Mouse (Mus musculus) heart, embryonic 14.5 days (tissue): ENCODE results near the gene Col6a1. TPM values are rescaled to one million over a fixed set of nuclear protein-coding genes. Genes with fewer than 3 reads are reported as not detected.

Experiments used
- ATAC-seq: fragments of 200-750 bp; cut with Nextera tagmentation; 2 replicates; pipeline ENCODE4 v1.8.0; 2017; ENCODE audit warnings: low read depth, moderate TSS enrichment; ENCODE audit not compliant: insufficient number of reproducible peaks, insufficient read depth, low FRiP score
- H3K27ac ChIP-seq, 2 experiments: fragments of 200-500 bp in 1 of 2; fragments of 300-500 bp in 1 of 2; sonication (generic) in 1 of 2; replicated peaks in 1 of 2; 2 replicates each; pipeline ENCODE4 v1.5.1; 2012 to 2014; ENCODE audit warnings: low read depth in 2 of 2, low read length in 2 of 2, control low read depth in 1 of 2, mild to moderate bottlenecking in 1 of 2, mixed read lengths in 1 of 2; ENCODE audit not compliant: control insufficient read depth in 1 of 2, insufficient read depth in 1 of 2
- H3K27me3 ChIP-seq: fragments of 300-500 bp; sonication (generic); 2 replicates; pipeline ENCODE4 v1.6.1; 2014; ENCODE audit warnings: mild to moderate bottlenecking, low read length, control low read depth; ENCODE audit not compliant: control insufficient read depth, insufficient read depth
- H3K36me3 ChIP-seq: fragments of 300-500 bp; sonication (generic); 2 replicates; pipeline ENCODE4 v1.6.1; 2014; ENCODE audit warnings: mild to moderate bottlenecking, control low read depth, low read length, mixed read lengths; ENCODE audit not compliant: control insufficient read depth, insufficient read depth
- H3K4me1 ChIP-seq, 2 experiments: fragments of 200-500 bp in 1 of 2; fragments of 300-500 bp in 1 of 2; sonication (generic) in 1 of 2; 2 replicates each; pipeline ENCODE4 v1.6.1; 2012 to 2014; ENCODE audit warnings: low read length in 2 of 2, control low read depth in 1 of 2, mixed read lengths in 1 of 2; ENCODE audit not compliant: control insufficient read depth in 2 of 2, insufficient read depth in 2 of 2
- H3K4me2 ChIP-seq: fragments of 300-500 bp; sonication (generic); 2 replicates; pipeline ENCODE4 v1.6.1; 2014; ENCODE audit warnings: mild to moderate bottlenecking, low read length
- H3K4me3 ChIP-seq, 2 experiments: fragments of 200-500 bp in 1 of 2; fragments of 300-500 bp in 1 of 2; sonication (generic) in 1 of 2; 2 replicates each; pipeline ENCODE4 v1.5.1; 2012 to 2014; ENCODE audit warnings: low read length in 2 of 2, mild to moderate bottlenecking in 2 of 2, control low read depth in 1 of 2, low read depth in 1 of 2, moderate library complexity in 1 of 2; ENCODE audit not compliant: control insufficient read depth in 1 of 2, insufficient read depth in 1 of 2
- H3K9ac ChIP-seq: fragments of 300-500 bp; sonication (generic); 2 replicates; pipeline ENCODE4 v1.6.1; 2014; ENCODE audit warnings: mild to moderate bottlenecking, low read length
- H3K9me3 ChIP-seq: fragments of 300-500 bp; sonication (generic); 2 replicates; pipeline ENCODE4 v1.6.1; 2016; ENCODE audit warnings: low read length, control low read depth; ENCODE audit not compliant: control insufficient read depth
- WGBS: fragments of 180-500 bp; shearing (Covaris S2); extraction: QIAGEN DNeasy Blood & Tissue Kit; methylation state at CpG from one replicate; pipeline ENCODE4 v1.1.7; 2014; 5-methylcytosine and 5-hydroxymethylcytosine counted together
- polyA plus RNA-seq: library from polyadenylated mRNA; unstranded; fragments of >200 nt; fragmentation: Nextera tagmentation; extraction: Ambion mirVana; gene quantifications from 2 replicates; pipeline ENCODE4 v1.2.1, GENCODE M21; 2014

The Col6a1 gene
- polyA plus RNA-seq, 1 experiment from 2014 or later = 59.7 TPM

- H3K27ac ChIP-seq = peak overlapping the region; percentile 5 to 58
- no peaks in the 10 kb centered on the region for H3K9me3 ChIP-seq
- peak overlapping the region; percentile 14; the same call in 1 of the 2 replicates for H3K4me2 ChIP-seq
- peaks cover 6 to 13% of the 10 kb centered on the region in 2 experiments for H3K4me1 ChIP-seq
- 58% methylated on average over 10 of the region's 10 CpGs for WGBS
- H3K9ac ChIP-seq = no peak overlapping the region
- no peak overlapping the region for H3K4me3 ChIP-seq
- no peak for ATAC-seq
- no peaks in the 10 kb centered on the region for H3K36me3 ChIP-seq
- no peaks in the 10 kb centered on the region for H3K27me3 ChIP-seq
These were observed 30.6 kb downstream of the Col6a1 start for GRCm38 (mm10) chr10:76695283-76695885.

GRCm38 (mm10) chr10:76694765-76695164 lies 31.2 kb downstream of the Col6a1 start:
- H3K4me2 ChIP-seq = peak overlapping the region; percentile 14; the same call in 1 of the 2 replicates
- H3K9me3 ChIP-seq = no peaks in the 10 kb centered on the region
- H3K27ac ChIP-seq = peak overlapping the region; percentile 49 to 58
- H3K27me3 ChIP-seq = no peaks in the 10 kb centered on the region
- no peak overlapping the region for H3K4me3 ChIP-seq
- 0% methylated on average over 7 of the region's 7 CpGs for WGBS
- H3K36me3 ChIP-seq = no peaks in the 10 kb centered on the region
- H3K4me1 ChIP-seq = peaks cover 6 to 13% of the 10 kb centered on the region in 2 experiments
- peak; percentile 70 for ATAC-seq
- no peak overlapping the region for H3K9ac ChIP-seq

DNA sequence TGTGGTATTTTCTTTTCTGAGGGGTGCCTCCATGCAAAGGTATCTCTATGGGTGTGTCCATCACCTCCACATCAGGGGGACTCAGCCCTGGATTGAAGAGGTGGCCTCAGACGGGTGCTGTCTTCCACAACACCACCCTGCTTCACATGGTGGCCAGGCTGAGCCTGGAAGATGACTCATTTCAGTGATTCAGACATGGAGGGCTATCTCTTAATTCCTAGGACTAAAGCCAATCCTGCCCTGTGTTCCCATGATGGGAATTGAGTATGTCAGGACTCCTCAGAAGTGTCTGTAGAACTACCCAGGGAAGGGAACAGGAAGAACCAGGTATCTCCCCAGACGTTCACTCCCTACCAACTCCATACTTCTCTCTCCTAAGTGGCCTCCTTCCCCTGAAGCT lies 32.5 kb downstream of the Col6a1 start:
- Histone ChIP-seq H3K9ac (no peak overlapping the region), H3K4me2 (no peak overlapping the region), H3K36me3 (no peaks in the 10 kb centered on the region), H3K4me3 (no peak overlapping the region), H3K9me3 (no peaks in the 10 kb centered on the region), H3K27me3 (no peaks in the 10 kb centered on the region), H3K4me1 (peaks cover 6 to 13% of the 10 kb centered on the region in 2 experiments), H3K27ac (no peak overlapping the region)
- no peak for ATAC-seq
- WGBS = 60% methylated on average over 2 of the region's 2 CpGs

GRCm38 (mm10) chr10:76685451-76686017 lies 40.4 kb downstream of the Col6a1 start:
- no peak for ATAC-seq
- H3K4me1 ChIP-seq = peaks cover 12 to 15% of the 10 kb centered on the region in 2 experiments; a peak in 2 of 4 replicates
- no peak overlapping the region for H3K4me3 ChIP-seq
- WGBS = 81% methylated on average over 10 of the region's 10 CpGs
- H3K27ac ChIP-seq = no peak overlapping the region
- no peaks in the 10 kb centered on the region for H3K9me3 ChIP-seq
- H3K4me2 ChIP-seq = no peak overlapping the region
- H3K36me3 ChIP-seq = no peaks in the 10 kb centered on the region
- H3K27me3 ChIP-seq = no peaks in the 10 kb centered on the region
- no peak overlapping the region for H3K9ac ChIP-seq

DNA sequence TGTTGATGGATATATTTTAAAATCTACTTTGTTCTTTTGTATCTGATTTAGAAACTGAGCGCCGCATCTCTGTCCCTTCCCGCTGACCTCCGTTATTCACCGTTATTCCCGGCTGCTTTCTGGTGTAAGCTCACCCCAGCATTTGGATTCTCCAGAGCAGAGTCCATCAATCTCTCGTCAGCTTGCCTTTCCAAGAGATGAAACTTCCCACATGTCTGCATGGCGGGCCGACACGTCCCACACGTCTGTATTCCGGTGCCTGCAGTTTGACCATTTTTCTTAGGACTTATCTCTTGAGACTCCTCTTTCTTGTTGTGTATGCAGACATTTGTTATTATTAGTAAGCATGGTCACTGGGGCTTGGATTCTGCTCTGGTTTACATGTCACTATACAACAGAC lies 42.0 kb downstream of the Col6a1 start:
- ATAC-seq = no peak
- Histone ChIP-seq H3K27me3 (no peaks in the 10 kb centered on the region), H3K4me3 (no peak overlapping the region), H3K36me3 (no peaks in the 10 kb centered on the region), H3K9ac (no peak overlapping the region), H3K9me3 (no peaks in the 10 kb centered on the region), H3K4me1 (peaks cover 12 to 15% of the 10 kb centered on the region in 2 experiments; a peak in 2 of 4 replicates), H3K4me2 (no peak overlapping the region), H3K27ac (no peak overlapping the region)
- 73% methylated on average over 12 of the region's 12 CpGs for WGBS

- H3K27me3 ChIP-seq = no peaks in the 10 kb centered on the region
- H3K9me3 ChIP-seq = no peaks in the 10 kb centered on the region
- no peaks in the 10 kb centered on the region for H3K36me3 ChIP-seq
- peaks cover 12 to 15% of the 10 kb centered on the region in 2 experiments; a peak in 2 of 4 replicates for H3K4me1 ChIP-seq
- no peak for ATAC-seq
- H3K4me2 ChIP-seq = no peak overlapping the region
- no peak overlapping the region for H3K4me3 ChIP-seq
- WGBS = 69% methylated on average over 7 of the region's 7 CpGs
- H3K9ac ChIP-seq = no peak overlapping the region
- no peak overlapping the region for H3K27ac ChIP-seq
These were observed 42.5 kb downstream of the Col6a1 start for GRCm38 (mm10) chr10:76683461-76683860.

GRCm38 (mm10) chr10:76681882-76682281 lies 44.1 kb downstream of the Col6a1 start:
- Histone ChIP-seq H3K36me3 (no peaks in the 10 kb centered on the region), H3K4me2 (no peak overlapping the region), H3K27ac (peak overlapping the region; percentile 34 to 38; a peak in 2 of 4 replicates), H3K9me3 (no peaks in the 10 kb centered on the region), H3K4me3 (no peak overlapping the region), H3K4me1 (peaks cover 12 to 15% of the 10 kb centered on the region in 2 experiments; a peak in 2 of 4 replicates), H3K9ac (no peak overlapping the region), H3K27me3 (no peaks in the 10 kb centered on the region)
- WGBS = 75% methylated on average over 3 of the region's 3 CpGs
- no peak for ATAC-seq
